Mouse (Mus musculus) splenic B cell, adult 2 months (primary cell): ENCODE data around the gene Ppa1.
A peak's percentile ranks its signal among the peaks of the same experiment; 100 is the strongest.
"Not testable (repeated sequence)": the region's sequence is repeated elsewhere in the genome, so short reads cannot be mapped to it uniquely, and the experiment has no call there.

Experiments
- DNase-seq: peaks from one replicate; pipeline ENCODE4 v3.0.0-alpha.2; 2011; ENCODE audit warnings: low read depth, low spot score
- H3K27me3 ChIP-seq: 2 replicates; pipeline ENCODE4 v1.6.1; 2012; ENCODE audit warnings: mild to moderate bottlenecking, low read length, moderate library complexity, mixed read lengths; ENCODE audit not compliant: control insufficient read depth, poor library complexity, insufficient read depth, severe bottlenecking
- H3K36me3 ChIP-seq: 2 replicates; pipeline ENCODE4 v1.6.1; 2012; ENCODE audit warnings: mild to moderate bottlenecking, low read length, moderate library complexity, mixed read lengths; ENCODE audit not compliant: control insufficient read depth, poor library complexity, insufficient read depth, severe bottlenecking

The Ppa1 gene

DNA sequence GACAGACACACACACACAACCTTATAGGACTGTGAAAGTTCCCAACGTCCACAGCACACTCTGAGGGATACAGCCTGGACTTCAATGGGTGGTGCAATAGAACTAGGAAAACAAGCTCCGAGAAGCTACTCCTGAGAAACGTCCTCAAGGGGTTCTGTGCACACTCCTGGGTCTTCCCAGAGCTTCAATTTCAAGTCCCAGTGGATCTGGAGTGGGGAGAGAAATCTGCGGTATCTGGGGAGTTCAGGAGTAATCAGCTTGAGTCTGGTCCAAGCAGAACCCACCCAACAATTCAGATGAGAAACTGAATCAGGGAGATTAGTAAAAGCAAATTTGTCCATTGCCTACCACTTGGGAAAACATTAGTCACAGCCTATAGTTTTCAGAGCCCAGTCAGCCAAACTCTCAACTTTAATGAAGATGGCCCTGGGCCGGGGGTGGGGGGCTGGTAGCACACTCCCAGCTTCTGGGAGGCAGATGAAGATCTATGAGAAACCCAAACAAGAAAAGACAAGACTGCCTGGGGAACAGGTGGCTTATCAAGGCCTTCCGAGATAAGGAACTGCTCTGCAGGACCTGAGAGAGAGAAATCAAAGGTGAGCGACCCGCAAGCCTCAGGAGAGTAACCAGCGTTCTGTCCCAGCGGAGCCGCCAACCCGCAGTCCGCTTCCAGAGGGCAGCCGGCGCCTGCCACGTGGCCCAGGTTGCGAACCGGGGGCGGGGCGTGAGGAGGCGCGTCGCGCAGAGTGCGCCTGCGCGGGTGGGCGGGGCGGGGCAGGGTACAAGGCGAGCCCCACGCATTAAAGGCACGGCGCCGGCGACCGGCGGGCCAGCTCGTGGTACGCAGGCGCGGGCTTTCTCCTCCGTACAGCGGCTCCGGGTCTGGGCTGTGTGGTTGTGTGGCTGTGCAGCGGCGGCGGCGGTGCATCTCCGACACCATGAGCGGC lies at the start of gene Ppa1:
TSS of gene Ppa1 (plus strand) at position 763 of the 947 bp plus-strand sequence.
- no peaks in the 10 kb centered on the region for H3K27me3 ChIP-seq
- peak; percentile 91 for DNase-seq
- no peaks in the 10 kb centered on the region for H3K36me3 ChIP-seq

GRCm38 (mm10) chr10:61599556-61600114 lies 48.7 kb upstream of the Ppa1 start:
- Histone ChIP-seq H3K36me3 (no peaks in the 10 kb centered on the region), H3K27me3 (no peaks in the 10 kb centered on the region; the same call in none of the 2 replicates)
- DNase-seq = no peak

GRCm38 (mm10) chr10:61602283-61603033 lies 45.9 kb upstream of the Ppa1 start:
- Histone ChIP-seq H3K27me3 (no peaks in the 10 kb centered on the region; the same call in 1 of the 2 replicates), H3K36me3 (no peaks in the 10 kb centered on the region)
- DNase-seq = peak; percentile 74

DNA sequence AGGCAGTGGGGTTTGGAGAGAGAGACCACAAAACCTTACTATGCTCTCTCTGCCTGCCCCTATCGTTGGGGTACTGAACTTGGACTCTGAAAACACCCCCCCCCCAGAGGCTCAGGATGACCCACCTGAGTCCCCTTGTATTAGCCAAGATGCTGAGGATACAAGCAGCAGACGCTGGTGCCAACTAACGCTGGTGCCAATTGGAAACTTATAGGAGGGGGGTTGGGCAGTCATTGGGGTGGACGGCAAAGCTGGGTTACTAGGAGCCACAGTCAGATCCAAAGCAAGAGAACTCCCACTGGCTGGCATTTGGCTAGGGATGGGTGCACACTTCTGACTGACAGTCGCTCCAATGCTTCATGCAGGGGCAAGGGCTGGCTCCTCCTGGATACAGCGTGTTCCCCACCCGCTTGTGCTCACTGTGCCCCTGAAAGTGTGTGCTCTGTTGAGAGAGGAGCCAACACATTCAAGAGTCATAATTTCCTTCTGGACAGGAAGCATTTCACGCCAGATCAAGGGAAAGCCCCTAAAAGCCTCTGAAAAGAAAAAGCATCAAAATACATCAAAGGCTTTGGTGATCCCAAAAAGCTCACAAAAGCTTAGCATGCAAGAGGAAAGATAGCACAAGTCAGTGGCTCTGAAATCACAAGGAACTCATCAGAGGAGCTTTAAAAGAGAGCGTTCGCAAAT lies 43.8 kb upstream of the Ppa1 start:
- DNase-seq = no peak
- Histone ChIP-seq H3K36me3 (no peaks in the 10 kb centered on the region), H3K27me3 (no peaks in the 10 kb centered on the region)

DNA sequence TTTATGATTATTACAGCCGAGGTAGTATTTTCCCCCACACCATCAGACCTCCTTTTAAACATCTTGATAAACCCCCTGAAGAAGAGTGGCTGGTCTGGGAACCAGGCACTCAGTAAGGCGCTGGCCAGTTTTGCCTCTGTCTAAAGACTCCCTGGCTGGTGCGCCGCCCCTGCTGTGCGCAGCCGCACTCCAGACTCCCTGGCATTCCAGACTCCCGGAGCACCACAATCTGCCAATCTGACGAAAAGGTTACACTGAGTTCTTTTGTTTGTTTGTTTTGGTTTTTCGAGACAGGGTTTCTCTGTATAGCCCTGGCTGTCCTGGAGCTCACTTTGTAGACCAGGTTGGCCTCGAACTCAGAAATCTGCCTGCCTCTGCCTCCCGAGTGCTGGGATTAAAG lies 43.0 kb upstream of the Ppa1 start:
- H3K36me3 ChIP-seq, DNase-seq, H3K27me3 ChIP-seq: not testable (repeated sequence)

- H3K36me3 ChIP-seq = no peaks in the 10 kb centered on the region
- peak; percentile 82 for DNase-seq
- no peaks in the 10 kb centered on the region for H3K27me3 ChIP-seq
Measured at GRCm38 (mm10) chr10:61605851-61606250, 42.5 kb upstream of the Ppa1 start.

- Histone ChIP-seq H3K27me3 (no peaks in the 10 kb centered on the region), H3K36me3 (no peaks in the 10 kb centered on the region)
- no peak for DNase-seq
Measured at GRCm38 (mm10) chr10:61608233-61608632, 40.1 kb upstream of the Ppa1 start.

DNA sequence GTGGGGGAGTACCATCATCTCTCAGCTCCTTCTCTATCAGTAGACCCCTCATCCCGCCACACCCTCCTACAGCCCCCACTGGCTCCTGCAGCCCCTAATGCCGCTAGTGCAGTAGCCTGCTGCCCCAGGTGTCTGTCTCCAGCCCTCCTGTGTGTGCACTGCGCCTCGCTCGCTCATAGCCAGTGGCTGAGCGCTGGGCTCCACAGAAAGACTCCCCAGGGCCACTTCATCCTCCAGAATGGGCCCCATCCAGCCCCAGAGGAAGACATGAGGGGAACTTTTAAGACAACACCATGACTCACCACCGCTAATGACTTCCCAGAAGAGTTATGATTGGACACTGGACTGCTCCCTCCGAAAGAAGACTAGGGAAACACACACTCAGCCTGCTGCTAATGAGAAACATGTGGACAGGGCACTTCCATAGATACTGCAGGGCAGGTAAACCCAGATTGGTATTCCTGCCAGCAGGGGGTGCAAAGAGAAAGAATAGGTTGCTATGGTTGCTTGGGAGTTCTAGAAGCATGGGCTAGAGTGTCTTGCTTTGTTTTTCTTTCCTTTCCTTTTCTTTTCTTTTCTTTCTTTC lies 37.6 kb upstream of the Ppa1 start:
- DNase-seq = peak; percentile 54
- Histone ChIP-seq H3K27me3 (no peaks in the 10 kb centered on the region), H3K36me3 (no peaks in the 10 kb centered on the region)

DNA sequence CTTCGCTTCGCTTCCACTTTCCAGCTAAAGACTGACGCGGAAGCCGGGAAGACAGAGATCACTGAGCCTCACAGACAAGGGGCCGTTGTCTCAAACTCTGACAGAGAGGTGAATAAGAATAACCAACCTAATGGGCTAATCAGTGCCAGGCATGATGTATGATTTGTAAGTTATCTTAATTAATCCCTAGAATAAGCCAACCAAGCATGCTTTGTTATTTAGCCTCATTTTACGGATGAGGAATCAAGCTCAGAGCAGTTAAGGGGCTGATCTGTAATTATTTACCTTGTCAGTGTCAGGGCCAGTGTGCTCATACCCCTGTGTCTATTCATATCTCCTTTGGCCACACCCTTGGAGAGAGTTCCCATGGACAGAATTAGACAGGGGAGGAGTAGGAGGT lies 34.0 kb upstream of the Ppa1 start:
- no peak for DNase-seq
- no peaks in the 10 kb centered on the region for H3K36me3 ChIP-seq
- no peaks in the 10 kb centered on the region for H3K27me3 ChIP-seq

DNA sequence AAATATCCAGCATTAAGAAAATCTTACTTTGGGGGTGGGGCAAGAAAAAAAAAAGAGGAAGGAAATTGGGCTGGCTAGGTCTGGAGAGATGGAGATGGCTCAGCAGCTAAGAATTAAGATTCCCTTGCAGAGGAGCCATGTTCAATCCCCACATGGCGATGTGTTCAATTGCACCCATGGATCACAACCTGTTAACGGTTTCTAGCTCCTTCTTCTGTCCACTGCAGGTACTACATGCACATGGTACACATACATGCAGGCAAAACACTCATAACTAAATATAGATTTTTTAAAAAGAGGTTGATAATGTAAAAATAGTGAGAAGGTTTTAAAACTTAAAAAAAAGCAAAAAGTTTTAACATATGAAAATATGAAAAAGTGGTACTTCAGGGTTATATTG lies 29.8 kb upstream of the Ppa1 start:
- no peaks in the 10 kb centered on the region for H3K36me3 ChIP-seq
- H3K27me3 ChIP-seq = no peaks in the 10 kb centered on the region
- no peak for DNase-seq

- peak; percentile 28 for DNase-seq
- no peaks in the 10 kb centered on the region for H3K27me3 ChIP-seq
Measured at GRCm38 (mm10) chr10:61621681-61622080, 26.7 kb upstream of the Ppa1 start.

DNA sequence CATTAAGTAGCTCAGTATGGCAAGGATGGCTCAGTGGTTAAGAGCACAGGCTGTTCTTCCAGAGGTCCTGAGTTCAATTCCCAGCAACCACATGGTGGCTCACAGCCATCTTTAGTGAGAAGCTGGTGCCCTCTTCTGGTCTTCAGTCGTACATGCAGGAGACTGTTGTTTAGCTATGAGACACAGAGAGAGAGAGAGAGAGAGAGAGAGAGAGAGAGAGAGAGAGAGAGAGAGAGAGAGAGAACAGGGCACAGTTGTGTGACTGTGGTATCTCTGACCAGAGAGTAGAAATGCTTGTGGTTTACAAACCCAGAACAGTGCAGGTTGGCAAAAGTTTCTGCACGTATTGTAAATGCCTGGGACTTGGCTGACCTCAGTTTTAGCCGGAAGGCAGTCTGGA lies 24.5 kb upstream of the Ppa1 start:
- not testable (repeated sequence) for H3K36me3 ChIP-seq, H3K27me3 ChIP-seq
- DNase-seq = peak; percentile 29

More at GRCm38 (mm10) chr10:61621681-61622080, 26.7 kb upstream of the Ppa1 start:
- no peaks in the 10 kb centered on the region for H3K36me3 ChIP-seq

GRCm38 (mm10) chr10:61624771-61625170 lies 23.6 kb upstream of the Ppa1 start:
- DNase-seq = no peak
- Histone ChIP-seq H3K36me3 (no peaks in the 10 kb centered on the region), H3K27me3 (no peaks in the 10 kb centered on the region)
